Comparison of ENCODE assay signal across 27 mouse cellular contexts in the genomic region with DNA sequence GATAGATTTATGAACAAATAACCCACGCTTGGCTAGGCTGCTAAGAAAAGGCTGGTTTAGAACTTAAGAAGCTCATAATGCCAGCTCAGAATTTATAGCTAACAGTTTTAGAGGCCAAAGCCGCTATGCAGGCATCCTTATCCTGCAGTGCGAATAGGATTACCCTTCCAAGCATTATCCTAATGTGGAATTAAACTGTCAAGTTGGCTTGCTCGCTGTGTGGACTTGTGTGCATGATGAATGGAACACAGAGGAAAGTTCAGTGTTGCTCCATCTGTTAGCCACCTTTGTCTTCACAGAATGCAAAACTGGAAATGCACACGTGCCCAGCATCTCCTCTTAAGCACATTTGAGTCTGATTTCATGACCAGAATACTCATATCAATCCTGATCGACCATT.
DNase-seq lines count a peak whose midpoint lies in the region; ATAC-seq and TF ChIP-seq lines count a peak whose summit lies in the region.
"Had no signal": no experiment of that assay in that cellular context is flagged by ENCODE, and none has a peak within 500 bp of the region (broad histone marks: within the 10 kb centered on the region; RNA-seq: fewer than 3 reads in every experiment).

No protein-coding gene starts in this region.

- H3K9ac ChIP-seq in hindbrain, postnatal 0 days (replicated peaks; ENCODE audit: low read length) = no peak overlapping the region
- H3K9ac ChIP-seq in hindbrain, embryonic 13.5 days = no peak overlapping the region
- H3K9ac ChIP-seq in midbrain, embryonic 14.5 days (replicated peaks; ENCODE audit: low read length) = no peak overlapping the region
- H3K9ac ChIP-seq: heart, embryonic 13.5 days; hindbrain, embryonic 14.5 days; liver, embryonic 15.5 days; lung, embryonic 15.5 days had no signal

- H3K4me1 ChIP-seq in hindbrain, postnatal 0 days (ENCODE audit: insufficient read depth, low read length) = no peaks in the 10 kb centered on the region
- no peaks in the 10 kb centered on the region for H3K4me1 ChIP-seq in hindbrain, embryonic 13.5 days (replicated peaks)
- no peaks in the 10 kb centered on the region for H3K4me1 ChIP-seq in midbrain, embryonic 14.5 days (ENCODE audit: control insufficient read depth, insufficient read depth, low read length)
- H3K4me1 ChIP-seq: embryonic facial prominence, embryonic 10.5 days; heart, embryonic 13.5 days; limb, embryonic 10.5 days; liver, embryonic 15.5 days; lung, embryonic 15.5 days; megakaryocyte, embryonic 14.5 days had no signal

- 43% methylated on average over 6 of the region's 6 CpGs for WGBS in hindbrain, postnatal 0 days
- 42% methylated on average over 6 of the region's 6 CpGs for WGBS in hindbrain, embryonic 13.5 days
- WGBS in midbrain, embryonic 14.5 days = 18% methylated on average over 6 of the region's 6 CpGs

- no peak for TF ChIP-seq CTCF in hindbrain, postnatal 0 days (IDR thresholded peaks at IDR 0.05; ENCODE audit: low read depth)

- no peaks in the 10 kb centered on the region for H3K9me3 ChIP-seq in hindbrain, postnatal 0 days (ENCODE audit: low read length)
- no peaks in the 10 kb centered on the region for H3K9me3 ChIP-seq in hindbrain, embryonic 13.5 days
- H3K9me3 ChIP-seq in midbrain, embryonic 14.5 days (ENCODE audit: control insufficient read depth, low read length) = no peaks in the 10 kb centered on the region
- H3K9me3 ChIP-seq: embryonic facial prominence, embryonic 10.5 days; heart, embryonic 13.5 days; limb, embryonic 10.5 days; liver, embryonic 15.5 days; lung, embryonic 15.5 days; megakaryocyte, embryonic 14.5 days had no signal

- no peak for ATAC-seq in hindbrain, postnatal 0 days
- no peak for ATAC-seq in hindbrain, embryonic 13.5 days (ENCODE audit: low FRiP score)
- peak; percentile 48; the same call in 1 of the 2 replicates for ATAC-seq in midbrain, embryonic 14.5 days (ENCODE audit: low FRiP score, low TSS enrichment)

- H3K27ac ChIP-seq in hindbrain, postnatal 0 days = no peak overlapping the region
- H3K27ac ChIP-seq in hindbrain, embryonic 13.5 days = no peak overlapping the region
- no peak overlapping the region for H3K27ac ChIP-seq in midbrain, embryonic 14.5 days (replicated peaks; ENCODE audit: low read depth, low read length)
- H3K27ac ChIP-seq: embryonic facial prominence, embryonic 10.5 days; heart, adult 2 months; heart, embryonic 13.5 days; hindbrain, embryonic 14.5 days; limb, embryonic 10.5 days; liver, embryonic 15.5 days; lung, embryonic 15.5 days had no signal

- no peaks in the 10 kb centered on the region for H3K27me3 ChIP-seq in hindbrain, postnatal 0 days (ENCODE audit: insufficient read depth, low read length)
- H3K27me3 ChIP-seq in hindbrain, embryonic 13.5 days = no peaks in the 10 kb centered on the region
- H3K27me3 ChIP-seq in midbrain, embryonic 14.5 days (ENCODE audit: control insufficient read depth, insufficient read depth, low read length) = peaks cover 4% of the 10 kb centered on the region; the same call in 1 of the 2 replicates
- H3K27me3 ChIP-seq: heart, embryonic 13.5 days; liver, embryonic 15.5 days; lung, embryonic 15.5 days; megakaryocyte, embryonic 14.5 days had no signal

- DNase-seq in hindbrain, postnatal 0 days (ENCODE audit: low spot score) = peak; percentile 32
- peak; percentile 41 for DNase-seq in retina, postnatal 1 day
- DNase-seq in retina, embryonic 14.5 days (ENCODE audit: low spot score) = no peak
- peak; percentile 64 for DNase-seq in midbrain, embryonic 14.5 days
- DNase-seq in cerebellum, adult 11-12 months = no peak
- DNase-seq in natural killer cell, adult 2 months (ENCODE audit: low spot score in 2 of 2) = no peak
- DNase-seq: adrenal gland, adult 2 months; cerebellum, adult 18-20 months; cerebellum, postnatal 14 days; gastrocnemius, postnatal 10 days; heart, adult 2 months; heart, postnatal 14 days; kidney, adult 8-10 months; kidney, postnatal 14 days; liver; lung, postnatal 36 days; thymus, adult 18-20 months; thymus, postnatal 4 days had no signal

- H3K4me2 ChIP-seq in hindbrain, postnatal 0 days (ENCODE audit: low read depth, low read length) = no peak overlapping the region
- H3K4me2 ChIP-seq in hindbrain, embryonic 13.5 days = no peak overlapping the region
- no peak overlapping the region for H3K4me2 ChIP-seq in midbrain, embryonic 14.5 days (ENCODE audit: low read length)
- H3K4me2 ChIP-seq: heart, embryonic 13.5 days; hindbrain, embryonic 14.5 days; liver, embryonic 15.5 days; lung, embryonic 15.5 days had no signal

- no peaks in the 10 kb centered on the region for H3K36me3 ChIP-seq in hindbrain, postnatal 0 days (ENCODE audit: insufficient read depth, low read length)
- no peaks in the 10 kb centered on the region for H3K36me3 ChIP-seq in hindbrain, embryonic 13.5 days
- H3K36me3 ChIP-seq in midbrain, embryonic 14.5 days (ENCODE audit: control insufficient read depth, insufficient read depth, low read length) = no peaks in the 10 kb centered on the region
- H3K36me3 ChIP-seq: embryonic facial prominence, embryonic 10.5 days; heart, embryonic 13.5 days; limb, embryonic 10.5 days; liver, embryonic 15.5 days; lung, embryonic 15.5 days had no signal

- no peak overlapping the region for H3K4me3 ChIP-seq in hindbrain, postnatal 0 days (ENCODE audit: low read length)
- H3K4me3 ChIP-seq in hindbrain, embryonic 13.5 days = no peak overlapping the region
- H3K4me3 ChIP-seq in midbrain, embryonic 14.5 days (replicated peaks; ENCODE audit: low read depth, low read length) = no peak overlapping the region
- H3K4me3 ChIP-seq: embryonic facial prominence, embryonic 10.5 days; heart, adult 2 months; heart, embryonic 13.5 days; limb, embryonic 10.5 days; liver, embryonic 15.5 days; lung, embryonic 15.5 days; megakaryocyte, embryonic 14.5 days; myocyte had no signal

Comparison
In these comparisons a context has a peak if more than half of its experiments do, and no peak if none do; other contexts are left out.
1. DNase-seq: peak in hindbrain, postnatal 0 days (single experiment), retina, postnatal 1 day (single experiment) and midbrain, embryonic 14.5 days (single experiment); none in retina, embryonic 14.5 days (single experiment), cerebellum, adult 11-12 months (single experiment) and natural killer cell, adult 2 months (0 of 2).